Mouse (Mus musculus): ENCODE data around the gene Tbc1d10c. TPM values are rescaled to one million over a fixed set of nuclear protein-coding genes. Genes with fewer than 3 reads are reported as not detected.
"Not testable (repeated sequence)": the region's sequence is repeated elsewhere in the genome, so short reads cannot be mapped to it uniquely, and the experiment has no call there.

Tbc1d10c gene
- polyA plus RNA-seq, 1 experiment from 2014 or later = 0.57 TPM

GRCm38 (mm10) chr19:4142416-4143173, 48.5 kb downstream of the Tbc1d10c start:
- H3K27me3 ChIP-seq (replicated peaks; ENCODE audit: low read depth, poor library complexity, severe bottlenecking) = no peaks in the 10 kb centered on the region
- no peak overlapping the region for H3K4me3 ChIP-seq
- H3K36me3 ChIP-seq (replicated peaks) = no peaks in the 10 kb centered on the region
- peaks cover 9% of the 10 kb centered on the region for H3K4me1 ChIP-seq
- peaks cover 3% of the 10 kb centered on the region; the same call in 1 of the 2 replicates for H3K9me3 ChIP-seq
- 90% methylated on average over 18 of the region's 18 CpGs for WGBS
- H3K27ac ChIP-seq (replicated peaks) = no peak overlapping the region
- no peak for DNase-seq (ENCODE audit: low spot score)

GRCm38 (mm10) chr19:4140147-4140546, 50.9 kb downstream of the Tbc1d10c start:
- Histone ChIP-seq H3K27me3 (replicated peaks; ENCODE audit: low read depth, poor library complexity, severe bottlenecking) (0 out of 2 replicates have a peak, but pooled peaks cover 3% of the 10 kb centered on the region), H3K4me3 (no peak overlapping the region), H3K4me1 (peaks cover 8% of the 10 kb centered on the region), H3K9me3 (no peaks in the 10 kb centered on the region), H3K36me3 (replicated peaks) (no peaks in the 10 kb centered on the region), H3K27ac (replicated peaks) (no peak overlapping the region)
- WGBS = 81% methylated on average over 6 of the region's 6 CpGs
- no peak for DNase-seq (ENCODE audit: low spot score)

GRCm38 (mm10) chr19:4139446-4139845, 51.6 kb downstream of the Tbc1d10c start, which contains the start of gene Gpr152:
TSS of gene Gpr152 (plus strand) at chr19:4139787.
- Histone ChIP-seq H3K4me3 (no peak within 1 kb of the TSS), H3K36me3 (replicated peaks) (no peaks in the 10 kb centered on the region), H3K27me3 (replicated peaks; ENCODE audit: low read depth, poor library complexity, severe bottlenecking) (0 out of 2 replicates have a peak, but pooled peaks cover 3% of the 10 kb centered on the region), H3K4me1 (peaks cover 8% of the 10 kb centered on the region), H3K27ac (replicated peaks) (0 out of 2 replicates have a peak within 1 kb of the TSS, but pooled peaks have one; percentile 10), H3K9me3 (no peaks in the 10 kb centered on the region)
- WGBS = 73% methylated on average over 2 of the region's 2 CpGs
- DNase-seq (ENCODE audit: low spot score) = no peak

- H3K36me3 ChIP-seq (replicated peaks) = peaks cover 8% of the 10 kb centered on the region
- no peak overlapping the region for H3K27ac ChIP-seq (replicated peaks)
- 89% methylated on average over 5 of the region's 5 CpGs for WGBS
- H3K9me3 ChIP-seq = no peaks in the 10 kb centered on the region
- no peak for DNase-seq (ENCODE audit: low spot score)
- H3K4me3 ChIP-seq = no peak overlapping the region
- 0 out of 2 replicates have a peak, but pooled peaks cover 3% of the 10 kb centered on the region for H3K27me3 ChIP-seq (replicated peaks; ENCODE audit: low read depth, poor library complexity, severe bottlenecking)
- peaks cover 8% of the 10 kb centered on the region for H3K4me1 ChIP-seq
These were observed 53.2 kb downstream of the Tbc1d10c start for GRCm38 (mm10) chr19:4137913-4138312.

- DNase-seq (ENCODE audit: low spot score) = no peak
- Histone ChIP-seq H3K27ac (replicated peaks) (no peak overlapping the region), H3K36me3 (replicated peaks) (peaks cover 23% of the 10 kb centered on the region), H3K4me1 (peaks cover 8% of the 10 kb centered on the region), H3K9me3 (no peaks in the 10 kb centered on the region), H3K4me3 (no peak overlapping the region), H3K27me3 (replicated peaks; ENCODE audit: low read depth, poor library complexity, severe bottlenecking) (0 out of 2 replicates have a peak, but pooled peaks cover 3% of the 10 kb centered on the region)
- 80% methylated on average over 5 of the region's 5 CpGs for WGBS
These were observed 54.6 kb downstream of the Tbc1d10c start for GRCm38 (mm10) chr19:4136463-4136862.

GRCm38 (mm10) chr19:4135963-4136345, 55.1 kb downstream of the Tbc1d10c start:
- H3K36me3 ChIP-seq (replicated peaks) = peaks cover 28% of the 10 kb centered on the region
- 19% methylated on average over 8 of the region's 8 CpGs for WGBS
- not testable (repeated sequence) for H3K27me3 ChIP-seq (replicated peaks; ENCODE audit: low read depth, poor library complexity, severe bottlenecking); H3K4me1 ChIP-seq; DNase-seq (ENCODE audit: low spot score); H3K4me3 ChIP-seq; H3K9me3 ChIP-seq; H3K27ac ChIP-seq (replicated peaks)

GRCm38 (mm10) chr19:4135229-4135962, 55.7 kb downstream of the Tbc1d10c start:
- H3K36me3 ChIP-seq (replicated peaks) = peaks cover 34% of the 10 kb centered on the region
- H3K27me3 ChIP-seq (replicated peaks; ENCODE audit: low read depth, poor library complexity, severe bottlenecking); H3K4me3 ChIP-seq; H3K27ac ChIP-seq (replicated peaks); H3K9me3 ChIP-seq; DNase-seq (ENCODE audit: low spot score); H3K4me1 ChIP-seq: not testable (repeated sequence)
- 84% methylated on average over 6 of the region's 6 CpGs for WGBS

GRCm38 (mm10) chr19:4134354-4134753, 56.7 kb downstream of the Tbc1d10c start:
- H3K36me3 ChIP-seq (replicated peaks) = peaks cover 44% of the 10 kb centered on the region
- H3K27ac ChIP-seq (replicated peaks) = no peak overlapping the region
- WGBS = 91% methylated on average over 4 of the region's 4 CpGs
- H3K9me3 ChIP-seq = no peaks in the 10 kb centered on the region
- no peak for DNase-seq (ENCODE audit: low spot score)
- H3K4me3 ChIP-seq = no peak overlapping the region
- H3K4me1 ChIP-seq = peaks cover 4% of the 10 kb centered on the region
- H3K27me3 ChIP-seq (replicated peaks; ENCODE audit: low read depth, poor library complexity, severe bottlenecking) = 0 out of 2 replicates have a peak, but pooled peaks cover 3% of the 10 kb centered on the region

Small RNA genes within 50 kb of the gene (microRNA-seq; reads per million reads assigned to microRNA genes)
- not detected for gene Gm26115

Other genes starting within 250 kb of the Tbc1d10c start
- not detected in 2 replicates for gene Aldh3b3, start 232.6 kb downstream of the Tbc1d10c start, polyA plus RNA-seq (2016; fragmentation: Nextera tagmentation; extraction: Ambion mirVana)
- gene Aldh3b2, start 219.0 kb downstream of the Tbc1d10c start, polyA plus RNA-seq (2016; fragmentation: Nextera tagmentation; extraction: Ambion mirVana) = 1.1 and 1.2 TPM in 2 replicates
- gene Acy3, start 204.7 kb downstream of the Tbc1d10c start, polyA plus RNA-seq (2016; fragmentation: Nextera tagmentation; extraction: Ambion mirVana) = 3.1 and 3.2 TPM in 2 replicates
- gene Tbx10, start 198.5 kb downstream of the Tbc1d10c start, polyA plus RNA-seq (2016; fragmentation: Nextera tagmentation; extraction: Ambion mirVana) = 0.21 and 1.0 TPM in 2 replicates
- 30.6 and 31.6 TPM in 2 replicates for gene Nudt8, start 190.7 kb downstream of the Tbc1d10c start, polyA plus RNA-seq (2016; fragmentation: Nextera tagmentation; extraction: Ambion mirVana)
- 4.5 and 4.6 TPM in 2 replicates for gene Gm49405, start 190.7 kb downstream of the Tbc1d10c start, polyA plus RNA-seq (2016; fragmentation: Nextera tagmentation; extraction: Ambion mirVana)
- 4.7 and 5.7 TPM in 2 replicates for gene Doc2g, start 188.0 kb downstream of the Tbc1d10c start, polyA plus RNA-seq (2016; fragmentation: Nextera tagmentation; extraction: Ambion mirVana)
- 211 and 217 TPM in 2 replicates for gene Ndufv1, start 178.5 kb downstream of the Tbc1d10c start, polyA plus RNA-seq (2016; fragmentation: Nextera tagmentation; extraction: Ambion mirVana)
- 456 and 458 TPM in 2 replicates for gene Gstp1, start 153.3 kb downstream of the Tbc1d10c start, polyA plus RNA-seq (2016; fragmentation: Nextera tagmentation; extraction: Ambion mirVana)
- gene Gstp2, start 145.3 kb downstream of the Tbc1d10c start, polyA plus RNA-seq (2016; fragmentation: Nextera tagmentation; extraction: Ambion mirVana) = 3.7 and 9.1 TPM in 2 replicates
- not detected in 2 replicates for gene Gstp3, start 131.7 kb downstream of the Tbc1d10c start, polyA plus RNA-seq (2016; fragmentation: Nextera tagmentation; extraction: Ambion mirVana)
- not detected in 2 replicates for gene Cabp2, start 109.7 kb downstream of the Tbc1d10c start, polyA plus RNA-seq (2016; fragmentation: Nextera tagmentation; extraction: Ambion mirVana)
- gene Cdk2ap2, start 94.1 kb downstream of the Tbc1d10c start, polyA plus RNA-seq (2016; fragmentation: Nextera tagmentation; extraction: Ambion mirVana) = 77.2 and 80.2 TPM in 2 replicates
- gene Pitpnm1, start 91.3 kb downstream of the Tbc1d10c start, polyA plus RNA-seq (2016; fragmentation: Nextera tagmentation; extraction: Ambion mirVana) = 9.9 and 11.0 TPM in 2 replicates
- gene Aip, start 65.4 kb downstream of the Tbc1d10c start, polyA plus RNA-seq (2016; fragmentation: Nextera tagmentation; extraction: Ambion mirVana) = 70.9 and 71.1 TPM in 2 replicates
- gene Gpr152, start 51.5 kb downstream of the Tbc1d10c start, polyA plus RNA-seq (2016; fragmentation: Nextera tagmentation; extraction: Ambion mirVana) = not detected in 2 replicates
- gene Cabp4, start 47.3 kb downstream of the Tbc1d10c start, polyA plus RNA-seq (2016; fragmentation: Nextera tagmentation; extraction: Ambion mirVana) = 0.14 TPM in 1 of 2 replicates, not detected in the other
- 130 and 134 TPM in 2 replicates for gene Coro1b, start 42.7 kb downstream of the Tbc1d10c start, polyA plus RNA-seq (2016; fragmentation: Nextera tagmentation; extraction: Ambion mirVana)
- 0.58 TPM in 1 of 2 replicates, not detected in the other for gene Ptprcap, start 37.7 kb downstream of the Tbc1d10c start, polyA plus RNA-seq (2016; fragmentation: Nextera tagmentation; extraction: Ambion mirVana)
- gene Rps6kb2, start 27.9 kb downstream of the Tbc1d10c start, polyA plus RNA-seq (2016; fragmentation: Nextera tagmentation; extraction: Ambion mirVana) = 66.1 and 68.5 TPM in 2 replicates
- 2.7 and 4.4 TPM in 2 replicates for gene Carns1, start 15.8 kb downstream of the Tbc1d10c start, polyA plus RNA-seq (2016; fragmentation: Nextera tagmentation; extraction: Ambion mirVana)
- gene Ppp1ca, start 781 bp upstream of the Tbc1d10c start, polyA plus RNA-seq (2016; fragmentation: Nextera tagmentation; extraction: Ambion mirVana) = 1,000 and 1,025 TPM in 2 replicates
- 58.1 and 58.2 TPM in 2 replicates for gene Rad9a, start 10.4 kb upstream of the Tbc1d10c start, polyA plus RNA-seq (2016; fragmentation: Nextera tagmentation; extraction: Ambion mirVana)
- 2.8 and 3.3 TPM in 2 replicates for gene Clcf1, start 23.0 kb upstream of the Tbc1d10c start, polyA plus RNA-seq (2016; fragmentation: Nextera tagmentation; extraction: Ambion mirVana)
- gene AC109138.7, start 23.1 kb upstream of the Tbc1d10c start, polyA plus RNA-seq (2016; fragmentation: Nextera tagmentation; extraction: Ambion mirVana) = not detected in 2 replicates
- gene Pold4, start 40.6 kb upstream of the Tbc1d10c start, polyA plus RNA-seq (2016; fragmentation: Nextera tagmentation; extraction: Ambion mirVana) = 13.7 and 15.1 TPM in 2 replicates
- gene Ssh3, start 77.9 kb upstream of the Tbc1d10c start, polyA plus RNA-seq (2016; fragmentation: Nextera tagmentation; extraction: Ambion mirVana) = 4.2 and 4.5 TPM in 2 replicates
- 6.3 and 7.6 TPM in 2 replicates for gene Ankrd13d, start 91.9 kb upstream of the Tbc1d10c start, polyA plus RNA-seq (2016; fragmentation: Nextera tagmentation; extraction: Ambion mirVana)
- 12.5 and 14.8 TPM in 2 replicates for gene Grk2, start 114.9 kb upstream of the Tbc1d10c start, polyA plus RNA-seq (2016; fragmentation: Nextera tagmentation; extraction: Ambion mirVana)
- 68.6 and 69.6 TPM in 2 replicates for gene Kdm2a, start 207.0 kb upstream of the Tbc1d10c start, polyA plus RNA-seq (2016; fragmentation: Nextera tagmentation; extraction: Ambion mirVana)
- gene Rhod, start 248.1 kb upstream of the Tbc1d10c start, polyA plus RNA-seq (2016; fragmentation: Nextera tagmentation; extraction: Ambion mirVana) = 31.5 and 31.8 TPM in 2 replicates